Mouse (Mus musculus) olfactory bulb, adult 2 months (tissue): ENCODE data around the gene Slc5a10. TPM values are rescaled to one million over a fixed set of nuclear protein-coding genes. Genes with fewer than 3 reads are reported as not detected.

ENCODE experiments used
- H3K27ac ChIP-seq: fragments of 200-500 bp; 2 replicates; pipeline ENCODE4 v1.5.1; 2012; ENCODE audit warnings: low read depth, low read length; ENCODE audit not compliant: insufficient read depth
- H3K4me1 ChIP-seq: fragments of 200-500 bp; 2 replicates; pipeline ENCODE4 v1.6.1; 2012; ENCODE audit warnings: low read length; ENCODE audit not compliant: control insufficient read depth, insufficient read depth
- H3K4me3 ChIP-seq: fragments of 200-500 bp; 2 replicates; pipeline ENCODE4 v1.5.1; 2012; ENCODE audit warnings: mild to moderate bottlenecking, low read depth, low read length, moderate library complexity; ENCODE audit not compliant: insufficient read depth
- CTCF ChIP-seq: fragments of 200-500 bp; IDR thresholded peaks from 2 replicates; pipeline ENCODE4 v1.5.1; 2012; ENCODE audit warnings: low read depth, mild to moderate bottlenecking, low read length, moderate library complexity; ENCODE audit not compliant: insufficient read depth
- POLR2A ChIP-seq: fragments of 200-500 bp; IDR thresholded peaks from 2 replicates; pipeline ENCODE4 v1.6.1; 2012; ENCODE audit warnings: mild to moderate bottlenecking, low read depth, low read length, moderate library complexity; ENCODE audit not compliant: insufficient read depth
- WGBS: fragments of 180-500 bp; shearing (Covaris S2); methylation state at CpG from one replicate; pipeline ENCODE4 v1.1.7; 2018; 5-methylcytosine and 5-hydroxymethylcytosine counted together
- polyA plus RNA-seq: library from polyadenylated mRNA; stranded (reverse); fragments of >200 nt; gene quantifications from 2 replicates; pipeline ENCODE4 v1.2.4, GENCODE M21; 2012; ENCODE audit warnings: low replicate concordance; ENCODE audit not compliant: missing spikeins, insufficient read depth, insufficient read length

Slc5a10 gene
- polyA plus RNA-seq, 1 experiment: not detected

GRCm38 (mm10) chr11:61658360-61658922 is 62.2 kb downstream of the Slc5a10 start:
- 96% methylated on average over 3 of the region's 3 CpGs for WGBS
- Histone ChIP-seq H3K4me1 (no peaks in the 10 kb centered on the region), H3K4me3 (no peak overlapping the region), H3K27ac (no peak overlapping the region)
- TF ChIP-seq CTCF (no peak), POLR2A (no peak)

GRCm38 (mm10) chr11:61657432-61657831 is 63.2 kb downstream of the Slc5a10 start:
- 81% methylated on average over 2 of the region's 2 CpGs for WGBS
- Histone ChIP-seq H3K4me1 (no peaks in the 10 kb centered on the region), H3K27ac (no peak overlapping the region), H3K4me3 (no peak overlapping the region)
- TF ChIP-seq POLR2A (no peak), CTCF (no peak)

- TF ChIP-seq CTCF: no peak
- no peak for TF ChIP-seq POLR2A
Observed at GRCm38 (mm10) chr11:61656148-61656850, 64.3 kb downstream of the Slc5a10 start.

GRCm38 (mm10) chr11:61655649-61656048 is 65.0 kb downstream of the Slc5a10 start:
- Histone ChIP-seq H3K4me3 (no peak overlapping the region), H3K27ac (no peak overlapping the region), H3K4me1 (no peaks in the 10 kb centered on the region)
- 78% methylated on average over 4 of the region's 4 CpGs for WGBS
- TF ChIP-seq POLR2A (no peak), CTCF (no peak)

More at GRCm38 (mm10) chr11:61656148-61656850, 64.3 kb downstream of the Slc5a10 start:
- 86% methylated on average over 6 of the region's 6 CpGs for WGBS
- no peak overlapping the region for H3K4me3 ChIP-seq
- no peak overlapping the region for H3K27ac ChIP-seq
- H3K4me1 ChIP-seq: no peaks in the 10 kb centered on the region

GRCm38 (mm10) chr11:61654786-61655311 is 65.8 kb downstream of the Slc5a10 start:
- TF ChIP-seq CTCF (no peak), POLR2A (no peak)
- WGBS: 96% methylated on average over 4 of the region's 4 CpGs
- H3K4me1 ChIP-seq: no peaks in the 10 kb centered on the region
- no peak overlapping the region for H3K4me3 ChIP-seq
- no peak overlapping the region for H3K27ac ChIP-seq

GRCm38 (mm10) chr11:61653568-61653967 is 67.1 kb downstream of the Slc5a10 start:
- WGBS: 65% methylated on average over 2 of the region's 2 CpGs
- H3K4me1 ChIP-seq: peaks cover 5% of the 10 kb centered on the region; the same call in 1 of the 2 replicates
- no peak overlapping the region for H3K27ac ChIP-seq
- no peak overlapping the region; the same call in 1 of the 2 replicates for H3K4me3 ChIP-seq
- TF ChIP-seq CTCF (no peak), POLR2A (no peak)

- TF ChIP-seq POLR2A (no peak), CTCF (no peak)
- H3K27ac ChIP-seq: no peak within 1 kb of the TSS
- 73% methylated on average over 10 of the region's 10 CpGs for WGBS
- peaks cover 9% of the 10 kb centered on the region; the same call in 1 of the 2 replicates for H3K4me1 ChIP-seq
- H3K4me3 ChIP-seq: peak within 1 kb of the TSS; percentile 15; the same call in 1 of the 2 replicates
Observed at GRCm38 (mm10) chr11:61652686-61653447, 67.8 kb downstream of the Slc5a10 start, which contains the start of gene Grap. TSS of gene Grap (plus strand) at chr11:61653265.

- WGBS: 94% methylated on average over 5 of the region's 5 CpGs
Observed at GRCm38 (mm10) chr11:61652216-61652615, 68.4 kb downstream of the Slc5a10 start.

More at GRCm38 (mm10) chr11:61652216-61652615, 68.4 kb downstream of the Slc5a10 start:
- Histone ChIP-seq H3K27ac (no peak overlapping the region), H3K4me3 (no peak overlapping the region), H3K4me1 (peaks cover 9% of the 10 kb centered on the region; the same call in 1 of the 2 replicates)
- TF ChIP-seq CTCF (no peak), POLR2A (no peak)
